Mouse (Mus musculus) kidney, postnatal 0 days (tissue): ENCODE results near the gene Cdt1. TPM values are rescaled to one million over a fixed set of nuclear protein-coding genes. Genes with fewer than 3 reads are reported as not detected.
A peak's percentile ranks its signal among the peaks of the same experiment; 100 is the strongest.

Experiments used
- ATAC-seq: fragments of 200-750 bp; cut with Nextera tagmentation; replicated peaks from 2 replicates; pipeline ENCODE4 v1.8.0; 2017; ENCODE audit warnings: low read depth, moderate number of reproducible peaks, moderate TSS enrichment, moderate library complexity; ENCODE audit not compliant: low FRiP score
- DNase-seq: peaks from one replicate; pipeline ENCODE4 v3.0.0-alpha.2; 2016; ENCODE audit warnings: low spot score
- H3K27ac ChIP-seq: fragments of 300-500 bp; sonication (generic); 2 replicates; pipeline ENCODE4 v1.5.1; 2014; ENCODE audit warnings: mild to moderate bottlenecking
- H3K27me3 ChIP-seq: fragments of 300-500 bp; sonication (generic); 2 replicates; pipeline ENCODE4 v1.6.1; 2014; ENCODE audit warnings: low read length, mixed read lengths; ENCODE audit not compliant: insufficient read depth
- H3K36me3 ChIP-seq: fragments of 300-500 bp; sonication (generic); 2 replicates; pipeline ENCODE4 v1.6.1; 2014; ENCODE audit warnings: low read length, mixed read lengths; ENCODE audit not compliant: insufficient read depth
- H3K4me1 ChIP-seq: fragments of 300-500 bp; sonication (generic); replicated peaks from 2 replicates; pipeline ENCODE4 v1.6.1; 2014; ENCODE audit warnings: antibody characterized with exemption, low read length, mixed read lengths; ENCODE audit not compliant: insufficient read depth
- H3K4me2 ChIP-seq: fragments of 300-500 bp; sonication (generic); 2 replicates; pipeline ENCODE4 v1.6.1; 2014; ENCODE audit warnings: mild to moderate bottlenecking, low read length, moderate library complexity, mixed read lengths
- H3K4me3 ChIP-seq: fragments of 300-500 bp; sonication (generic); replicated peaks from 2 replicates; pipeline ENCODE4 v1.5.1; 2014; ENCODE audit warnings: low read depth, low read length
- H3K9ac ChIP-seq: fragments of 300-500 bp; sonication (generic); 2 replicates; pipeline ENCODE4 v1.6.1; 2014; ENCODE audit warnings: low read depth, low read length
- H3K9me3 ChIP-seq: fragments of 300-500 bp; sonication (generic); replicated peaks from 2 replicates; pipeline ENCODE4 v1.6.1; 2016; ENCODE audit warnings: low read length, inconsistent platforms, mixed read lengths
- CTCF ChIP-seq: IDR thresholded peaks from 2 replicates; pipeline ENCODE4 v1.5.1; 2016; ENCODE audit warnings: antibody characterized with exemption, low read depth, mild to moderate bottlenecking, moderate library complexity
- WGBS: fragments of 180-500 bp; shearing (Covaris S2); extraction: QIAGEN DNeasy Blood & Tissue Kit; methylation state at CpG from one replicate; pipeline ENCODE4 v1.1.7; 2014; 5-methylcytosine and 5-hydroxymethylcytosine counted together
- polyA plus RNA-seq: library from polyadenylated mRNA; unstranded; fragments of >200 nt; fragmentation: Nextera tagmentation; extraction: Ambion mirVana; gene quantifications from 2 replicates; pipeline ENCODE4 v1.2.1, GENCODE M21; 2015

Gene Cdt1
- polyA plus RNA-seq, result 21.2 and 24.7 TPM in 2 replicates

DNA sequence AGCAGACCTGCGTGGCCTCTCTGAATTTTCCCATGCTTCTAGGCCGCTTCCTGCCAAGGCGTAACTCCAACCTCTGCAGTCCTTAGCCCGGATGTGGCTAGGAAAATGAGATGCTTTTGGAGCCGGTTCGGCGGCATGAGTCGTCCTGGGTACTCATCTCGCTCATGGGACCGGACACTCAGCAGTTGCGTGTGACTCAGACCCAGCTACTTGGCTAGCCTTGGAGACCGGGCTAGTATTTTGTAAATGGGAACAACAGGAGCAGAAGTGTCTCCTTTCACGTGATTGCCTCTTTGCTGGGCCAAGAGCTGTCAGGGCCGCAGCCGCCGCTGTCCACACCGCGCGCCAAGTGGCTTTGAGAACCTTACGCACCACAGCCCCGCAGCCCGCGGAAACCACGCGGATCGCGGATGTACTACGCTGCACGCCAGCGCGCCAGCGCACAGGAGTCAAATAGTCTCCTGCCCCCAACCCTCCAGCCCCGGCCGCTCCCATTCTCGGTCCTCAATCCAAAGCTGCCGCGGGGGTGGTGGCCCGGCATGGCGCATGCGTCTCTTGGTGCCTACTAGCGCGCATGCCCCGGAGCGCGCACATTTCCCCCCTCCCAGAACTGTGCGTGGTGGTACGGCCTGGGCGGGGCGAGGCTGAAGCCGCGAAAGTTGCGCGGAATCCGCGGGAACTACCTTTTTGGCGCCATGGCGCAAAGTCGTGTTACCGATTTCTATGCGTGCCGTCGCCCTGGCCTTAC is at the start of gene Cdt1:
Gene Cdt1, plus strand, starts transcription at position 655 of the 748 bp plus-strand sequence.
- DNase-seq (peak; percentile 98), ATAC-seq (peak; percentile 91)
- Histone ChIP-seq H3K9ac (peak within 1 kb of the TSS; percentile 86), H3K4me3 (peak within 1 kb of the TSS; percentile 74), H3K27ac (peak within 1 kb of the TSS; percentile 92), H3K4me2 (peak within 1 kb of the TSS; percentile 92), H3K36me3 (peaks cover 24% of the 10 kb centered on the region), H3K27me3 (no peaks in the 10 kb centered on the region), H3K9me3 (no peaks in the 10 kb centered on the region), H3K4me1 (peaks cover 16% of the 10 kb centered on the region)
- WGBS, result under 1% methylated on average over 62 of the region's 62 CpGs
- no peak for TF ChIP-seq CTCF

DNA sequence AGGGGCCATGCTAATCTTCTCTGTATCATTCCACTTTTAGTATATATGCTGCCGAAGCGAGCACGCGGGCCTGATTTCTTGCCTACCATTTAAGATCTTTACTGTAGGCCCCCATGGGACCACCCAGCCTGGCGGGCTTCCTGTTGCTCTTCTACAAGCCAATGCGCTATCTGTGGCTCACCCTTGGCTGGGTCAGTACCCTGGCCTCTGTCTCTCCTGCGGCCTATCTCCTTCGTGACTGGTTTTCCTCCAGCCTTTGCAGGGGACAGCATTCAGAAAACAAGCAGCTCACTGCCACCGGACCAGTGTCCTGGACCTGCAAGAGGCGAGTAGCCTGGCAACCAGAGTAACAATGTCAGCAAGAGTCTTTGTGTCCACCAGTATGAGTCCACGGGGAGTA is 47.2 kb upstream of the Cdt1 start:
- ATAC-seq, result no peak
- TF ChIP-seq CTCF, result no peak
- no peak overlapping the region for H3K9ac ChIP-seq
- no peaks in the 10 kb centered on the region for H3K27me3 ChIP-seq
- H3K4me2 ChIP-seq, result no peak overlapping the region
- H3K4me3 ChIP-seq, result no peak overlapping the region
- H3K9me3 ChIP-seq, result no peaks in the 10 kb centered on the region
- H3K27ac ChIP-seq, result peak overlapping the region; percentile 68
- no peaks in the 10 kb centered on the region for H3K36me3 ChIP-seq
- DNase-seq, result no peak
- 73% methylated on average over 11 of the region's 11 CpGs for WGBS
- peaks cover 44% of the 10 kb centered on the region for H3K4me1 ChIP-seq

DNA sequence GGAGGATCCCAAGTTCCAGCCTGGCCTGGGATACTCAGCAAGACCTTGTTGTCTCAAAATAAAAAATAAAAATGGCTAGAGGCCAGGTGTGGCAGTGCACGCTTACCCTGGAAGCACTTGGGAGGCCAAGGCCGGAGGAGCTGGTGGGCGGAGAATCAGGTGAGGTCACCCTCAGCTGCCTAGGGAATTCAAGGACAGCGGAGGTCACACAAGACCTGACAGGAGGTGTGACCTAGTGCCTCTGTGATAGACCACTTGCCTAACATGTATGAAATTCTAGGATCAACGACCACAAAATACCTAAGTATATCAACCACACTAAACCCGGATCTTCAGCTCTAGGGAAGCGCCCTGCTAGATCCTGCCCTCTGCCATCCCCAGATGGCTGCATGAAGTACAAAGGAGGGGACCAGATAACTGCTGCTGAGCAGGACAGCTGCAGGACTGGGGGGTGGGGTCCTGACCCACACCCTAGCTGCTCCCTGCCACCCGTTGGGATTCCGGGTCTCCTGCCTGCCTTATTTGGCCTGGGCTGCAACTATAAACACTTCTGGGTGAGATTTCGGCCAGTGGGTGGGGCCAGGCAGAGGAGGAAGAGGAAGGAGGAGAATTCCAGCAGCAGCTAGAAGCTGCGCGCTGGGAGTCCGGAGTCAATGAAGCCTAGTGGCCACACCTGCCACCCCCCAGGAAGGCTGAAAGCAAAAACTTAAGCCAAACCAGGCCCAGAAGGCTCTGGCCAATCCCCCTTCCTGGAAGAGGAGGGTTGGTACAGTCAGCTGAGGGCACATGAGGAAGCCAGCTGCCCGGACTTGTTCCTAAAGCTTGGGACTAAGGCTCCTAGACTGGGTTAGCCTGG is 44.8 kb upstream of the Cdt1 start:
- peak; percentile 74 for DNase-seq
- H3K27me3 ChIP-seq, result no peaks in the 10 kb centered on the region
- H3K36me3 ChIP-seq, result no peaks in the 10 kb centered on the region
- H3K9ac ChIP-seq, result no peak overlapping the region
- no peaks in the 10 kb centered on the region for H3K9me3 ChIP-seq
- H3K27ac ChIP-seq, result peak overlapping the region; percentile 93
- H3K4me3 ChIP-seq, result no peak overlapping the region
- no peak for TF ChIP-seq CTCF
- 37% methylated on average over 14 of the region's 14 CpGs for WGBS
- H3K4me1 ChIP-seq, result peaks cover 55% of the 10 kb centered on the region
- ATAC-seq, result peak; percentile 61
- H3K4me2 ChIP-seq, result peak overlapping the region; percentile 14

DNA sequence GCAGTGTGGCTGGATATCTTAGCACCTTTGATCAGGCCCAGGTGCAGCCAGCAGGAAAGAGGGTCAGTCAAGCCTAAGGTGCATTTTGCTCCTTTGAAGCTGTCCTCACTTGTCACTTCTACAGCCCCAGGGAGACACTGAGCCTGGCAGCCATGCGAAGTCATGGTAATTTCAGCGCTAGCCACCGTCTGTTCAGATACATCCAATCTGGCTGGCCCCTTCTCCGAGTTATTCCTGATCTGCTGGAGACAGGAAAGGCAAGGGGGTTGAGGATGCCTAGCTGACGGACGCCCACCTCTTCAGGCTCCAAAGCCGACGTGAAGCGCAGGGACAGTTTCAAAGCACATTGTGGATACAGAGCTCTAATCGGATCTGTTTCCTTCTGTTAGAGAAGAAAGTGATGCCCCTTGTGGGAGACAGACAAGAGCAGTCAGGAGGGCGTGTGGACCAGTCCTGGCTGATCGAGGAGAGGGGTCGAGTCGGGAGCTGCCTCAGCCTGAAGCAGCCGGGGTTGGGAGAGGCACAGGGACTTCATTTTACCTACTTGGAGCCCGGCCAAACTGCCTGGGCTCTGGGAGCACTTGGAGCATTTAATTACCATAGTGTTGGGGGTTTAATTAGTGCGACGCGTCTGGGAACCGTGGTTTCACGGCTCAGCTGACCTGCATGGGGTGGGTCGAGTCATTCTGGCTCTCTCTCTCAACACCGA is 44.0 kb upstream of the Cdt1 start:
- TF ChIP-seq CTCF, result no peak
- no peak overlapping the region for H3K4me3 ChIP-seq
- peaks cover 51% of the 10 kb centered on the region for H3K4me1 ChIP-seq
- no peaks in the 10 kb centered on the region for H3K9me3 ChIP-seq
- peak overlapping the region; percentile 14 for H3K4me2 ChIP-seq
- WGBS, result 12% methylated on average over 23 of the region's 23 CpGs
- H3K27ac ChIP-seq, result peak overlapping the region; percentile 93
- H3K9ac ChIP-seq, result peak overlapping the region; percentile 35; the same call in 1 of the 2 replicates
- no peaks in the 10 kb centered on the region for H3K27me3 ChIP-seq
- ATAC-seq, result no peak
- DNase-seq, result no peak
- H3K36me3 ChIP-seq, result no peaks in the 10 kb centered on the region

DNA sequence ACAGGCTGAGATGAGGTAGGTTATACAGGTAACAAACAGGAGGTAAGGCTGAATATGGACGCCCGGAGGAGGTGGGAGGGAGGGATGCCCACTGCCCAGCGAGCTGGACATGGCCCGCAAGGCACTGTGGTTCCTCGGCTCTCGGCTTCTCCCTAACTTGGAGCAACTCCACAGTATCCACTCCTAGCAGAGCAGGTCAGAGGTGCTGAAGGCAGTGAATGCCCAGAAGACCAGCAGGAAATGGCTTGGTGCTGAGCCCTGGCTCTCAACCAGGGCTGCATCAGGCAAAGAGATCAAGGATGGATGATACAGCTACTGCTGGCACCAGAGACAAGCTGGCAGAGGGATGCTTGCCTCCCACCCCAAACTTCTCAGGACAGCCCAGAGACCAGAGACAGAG is 43.3 kb upstream of the Cdt1 start:
- Histone ChIP-seq H3K4me2 (peak overlapping the region; percentile 14; the same call in 1 of the 2 replicates), H3K27me3 (no peaks in the 10 kb centered on the region), H3K9me3 (no peaks in the 10 kb centered on the region), H3K36me3 (no peaks in the 10 kb centered on the region), H3K27ac (peak overlapping the region; percentile 93), H3K4me3 (no peak overlapping the region), H3K9ac (0 out of 2 replicates have a peak overlapping the region, but pooled peaks have one; percentile 35), H3K4me1 (peaks cover 51% of the 10 kb centered on the region)
- no peak for DNase-seq
- TF ChIP-seq CTCF, result no peak
- ATAC-seq, result no peak
- WGBS, result 25% methylated on average over 6 of the region's 6 CpGs

DNA sequence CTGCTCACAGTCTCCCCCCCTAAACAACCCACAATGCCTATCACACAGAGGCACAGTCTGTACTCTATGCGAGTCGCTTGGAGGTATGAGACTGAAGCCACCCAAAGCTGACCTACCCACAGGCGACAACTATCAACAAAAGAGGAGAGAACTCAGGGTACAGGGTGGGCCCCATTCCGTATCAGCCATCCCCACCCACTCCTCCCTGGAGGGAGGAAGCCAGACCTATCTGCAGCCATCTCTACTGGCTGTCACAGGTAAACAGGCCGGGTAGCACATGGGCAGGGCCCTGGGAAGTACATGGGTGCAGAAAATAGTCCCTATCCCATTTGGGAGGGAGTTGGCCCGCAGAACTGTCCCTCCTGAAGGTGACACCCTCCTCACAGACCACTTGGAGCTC is 42.8 kb upstream of the Cdt1 start:
- H3K9me3 ChIP-seq, result no peaks in the 10 kb centered on the region
- DNase-seq, result no peak
- H3K4me2 ChIP-seq, result no peak overlapping the region
- H3K9ac ChIP-seq, result 0 out of 2 replicates have a peak overlapping the region, but pooled peaks have one; percentile 35
- H3K36me3 ChIP-seq, result no peaks in the 10 kb centered on the region
- H3K27ac ChIP-seq, result peak overlapping the region; percentile 93
- no peak for ATAC-seq
- no peak for TF ChIP-seq CTCF
- no peak overlapping the region for H3K4me3 ChIP-seq
- H3K27me3 ChIP-seq, result no peaks in the 10 kb centered on the region
- H3K4me1 ChIP-seq, result peaks cover 51% of the 10 kb centered on the region
- 70% methylated on average over 6 of the region's 6 CpGs for WGBS
